Mouse (Mus musculus) retina, postnatal 7 days (tissue): ENCODE data around the gene Dtx3.
"Not testable (repeated sequence)": the region's sequence is repeated elsewhere in the genome, so short reads cannot be mapped to it uniquely, and the experiment has no call there.

Experiments
- DNase-seq: peaks from one replicate; pipeline ENCODE4 v3.0.0-alpha.2; 2012; ENCODE audit warnings: low read depth, low spot score

Dtx3 gene

DNA sequence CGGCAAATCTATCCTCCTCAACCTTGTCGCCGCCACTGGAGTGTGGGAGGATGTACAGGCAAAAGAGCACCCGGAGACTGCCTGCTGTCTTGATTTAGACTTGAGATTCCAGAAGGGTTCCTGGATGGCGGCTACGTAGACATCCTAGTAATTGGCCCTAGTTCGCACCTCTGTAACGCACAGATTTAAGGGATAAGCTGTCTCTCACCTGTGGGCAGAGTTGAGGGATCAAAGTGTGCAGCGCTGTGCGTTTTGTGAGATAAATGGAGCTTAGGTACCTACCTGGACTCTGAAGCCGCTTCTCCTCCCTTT lies 29.2 kb downstream of the Dtx3 start:
- DNase-seq, result no peak

DNA sequence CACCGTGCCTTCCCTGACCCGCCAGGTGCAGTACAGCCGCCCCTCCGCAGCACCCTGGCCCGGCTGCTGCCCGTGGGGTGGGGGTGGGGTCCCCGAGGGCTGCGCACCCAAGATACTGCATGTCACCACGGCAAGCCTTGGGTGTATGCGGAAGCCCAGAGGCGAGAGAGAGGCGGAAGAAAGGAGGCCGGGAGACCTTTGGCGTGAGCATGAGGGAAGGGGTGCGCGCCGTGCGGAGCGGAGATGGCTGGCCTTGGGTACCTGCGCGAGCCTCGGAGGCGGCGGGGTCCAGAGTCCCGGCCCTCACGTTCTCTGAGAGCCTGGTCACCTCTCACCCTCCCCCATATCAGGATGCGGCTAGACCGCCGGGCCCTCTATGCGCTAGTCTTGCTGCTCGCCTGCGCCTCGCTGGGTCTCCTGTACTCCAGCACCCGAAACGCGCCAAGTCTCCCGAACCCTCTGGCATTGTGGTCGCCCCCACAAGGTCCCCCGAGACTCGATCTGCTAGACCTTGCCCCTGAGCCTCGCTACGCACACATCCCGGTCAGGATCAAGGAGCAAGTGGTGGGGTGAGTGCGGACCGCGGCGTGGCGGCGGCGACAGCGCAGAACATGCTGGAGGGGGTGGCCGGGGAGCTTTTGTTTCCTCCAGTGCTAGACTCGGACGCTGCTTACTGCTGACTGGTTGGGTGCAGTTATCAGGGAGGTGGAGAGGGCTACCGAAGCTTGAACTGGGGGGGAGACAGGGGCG lies 29.7 kb downstream of the Dtx3 start:
- DNase-seq, result no peak

DNA sequence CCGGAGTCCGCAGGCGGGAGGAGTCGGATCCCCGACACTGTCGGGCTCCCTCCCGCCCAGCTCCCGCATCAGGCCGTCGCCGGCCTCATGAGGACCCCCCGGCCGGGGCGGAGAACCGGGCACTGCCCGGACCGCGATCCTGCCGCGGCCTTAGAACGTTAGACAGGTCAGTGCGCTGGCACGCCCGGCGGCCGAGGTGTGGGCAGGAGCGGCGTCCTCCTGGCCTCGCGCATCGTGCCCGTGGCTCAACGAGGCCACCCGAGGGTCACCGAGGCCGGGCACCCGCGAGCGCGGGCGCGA lies 30.2 kb downstream of the Dtx3 start:
- DNase-seq, result no peak

DNA sequence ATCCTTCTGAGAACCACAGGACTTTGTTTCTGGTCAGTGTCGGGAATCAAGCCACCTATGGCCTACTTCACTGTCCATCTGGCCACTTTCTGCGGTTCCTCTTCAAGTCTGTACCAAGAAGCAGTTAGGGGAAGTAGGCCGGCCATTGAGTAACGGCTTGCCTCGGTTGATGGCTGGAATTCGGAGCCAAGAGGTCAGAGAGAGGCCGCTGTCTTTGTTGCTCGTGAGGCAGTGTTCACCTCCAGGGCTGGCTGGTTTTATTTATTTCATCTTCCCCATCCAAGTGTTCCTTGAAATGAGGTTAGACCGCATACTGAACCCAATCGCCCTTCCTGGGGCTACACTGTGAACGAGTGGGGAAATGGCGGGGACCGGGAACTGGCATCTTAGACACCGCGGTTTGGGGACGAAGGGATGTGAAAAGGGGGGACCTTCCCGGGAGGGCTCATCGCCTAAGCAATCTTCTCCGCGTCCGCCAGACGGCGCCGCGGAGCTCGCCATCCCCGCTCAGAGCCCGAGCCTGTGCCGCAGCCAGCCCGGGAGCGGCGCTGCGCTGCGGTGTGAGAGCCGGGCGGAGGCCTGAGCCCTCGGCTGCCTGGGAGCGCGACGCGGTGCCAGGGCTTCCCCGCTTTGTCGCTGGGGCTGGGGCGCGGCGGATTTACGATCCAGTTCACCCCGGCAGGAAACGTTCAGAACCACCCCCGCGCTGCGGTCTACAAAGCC lies 30.7 kb downstream of the Dtx3 start, which contains the start of gene B4galnt1:
Gene B4galnt1 (plus strand): TSS at position 595 of the 723 bp plus-strand sequence.
- peak; percentile 73 for DNase-seq

- DNase-seq, result no peak
Observed at GRCm38 (mm10) chr10:127164190-127164589, 31.3 kb downstream of the Dtx3 start.

GRCm38 (mm10) chr10:127162771-127163261 lies 32.7 kb downstream of the Dtx3 start:
- not testable (repeated sequence) for DNase-seq

DNA sequence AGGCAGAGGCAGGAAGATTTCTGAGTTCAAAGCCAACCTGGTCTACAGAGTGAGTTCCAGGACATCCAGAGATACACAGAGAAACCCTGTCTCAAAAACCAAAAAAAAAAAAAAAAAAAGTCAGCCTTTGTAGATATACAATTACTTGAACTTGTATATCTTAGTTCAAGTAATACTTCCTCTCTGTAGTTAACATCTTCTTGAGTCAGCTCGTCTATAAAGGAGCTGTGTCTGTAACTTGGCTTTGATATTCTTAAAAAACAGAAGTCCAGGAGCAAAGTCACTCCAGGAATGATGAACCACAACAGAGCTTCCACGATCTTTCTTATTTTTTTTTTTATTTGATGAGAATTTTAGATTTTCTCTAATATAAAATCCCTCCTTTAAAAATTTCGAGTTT lies 34.8 kb downstream of the Dtx3 start:
- DNase-seq, result no peak

GRCm38 (mm10) chr10:127160081-127160480 lies 35.4 kb downstream of the Dtx3 start:
- no peak for DNase-seq

- no peak for DNase-seq
Observed at GRCm38 (mm10) chr10:127158471-127158870, 37.1 kb downstream of the Dtx3 start.

DNA sequence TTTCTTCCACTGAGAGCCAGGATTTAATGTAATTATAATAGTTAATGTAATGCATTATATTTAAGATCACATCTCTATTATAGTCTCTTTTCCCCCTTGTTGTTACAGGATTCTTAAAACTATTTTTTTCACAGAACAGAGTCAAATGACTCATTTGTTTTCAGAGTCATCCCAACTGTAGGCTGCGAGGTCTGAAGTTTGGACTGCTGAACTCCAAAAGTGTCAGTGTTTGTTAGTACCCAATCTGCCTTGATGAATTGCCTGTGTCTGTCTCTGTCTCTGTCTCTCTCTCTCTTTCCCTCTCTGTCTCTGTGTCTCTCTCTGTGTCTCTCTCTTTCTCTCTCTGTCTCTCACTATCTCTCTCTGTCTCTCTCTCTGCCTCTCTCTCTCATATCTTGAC lies 39.0 kb downstream of the Dtx3 start:
- no peak for DNase-seq

- DNase-seq, result no peak
Observed at GRCm38 (mm10) chr10:127156089-127156488, 39.4 kb downstream of the Dtx3 start.

DNA sequence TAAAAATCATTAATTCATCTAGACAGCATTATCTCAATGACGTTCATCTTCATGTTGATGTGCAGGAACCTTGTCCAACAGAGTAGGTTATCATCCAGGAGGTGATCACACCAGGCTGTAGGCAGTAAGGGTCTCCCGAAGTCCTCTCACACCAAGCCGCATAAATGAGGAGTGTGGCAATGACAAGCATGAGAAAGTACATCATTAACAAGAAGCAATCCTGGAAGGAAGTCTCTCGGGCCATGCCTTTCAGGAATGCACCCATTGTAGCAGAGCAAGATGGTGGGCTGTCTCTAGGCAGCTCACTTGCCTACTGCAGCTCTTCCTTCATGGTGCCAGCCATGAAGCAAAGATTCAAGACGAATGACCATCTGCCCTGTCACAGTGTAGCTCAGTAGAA lies 40.9 kb downstream of the Dtx3 start:
- DNase-seq, result no peak

DNA sequence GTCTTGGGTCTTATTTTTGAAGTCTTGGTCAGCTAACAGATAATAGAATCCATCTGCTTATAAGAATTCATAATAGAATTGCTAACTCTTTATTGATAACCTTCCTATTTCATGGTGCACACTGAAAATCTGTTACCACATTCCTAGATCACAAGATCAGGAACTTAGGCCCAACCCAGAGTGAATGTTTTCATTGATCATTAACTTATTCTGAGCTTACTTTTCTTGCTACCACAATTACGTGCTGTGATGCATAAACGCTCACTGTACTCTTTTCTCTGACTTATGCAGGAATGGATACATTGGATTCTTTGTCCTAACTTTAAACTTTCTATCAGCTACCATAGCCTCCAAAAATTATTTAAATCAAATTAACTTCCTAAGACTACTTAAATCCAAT lies 41.3 kb downstream of the Dtx3 start:
- DNase-seq, result no peak

DNA sequence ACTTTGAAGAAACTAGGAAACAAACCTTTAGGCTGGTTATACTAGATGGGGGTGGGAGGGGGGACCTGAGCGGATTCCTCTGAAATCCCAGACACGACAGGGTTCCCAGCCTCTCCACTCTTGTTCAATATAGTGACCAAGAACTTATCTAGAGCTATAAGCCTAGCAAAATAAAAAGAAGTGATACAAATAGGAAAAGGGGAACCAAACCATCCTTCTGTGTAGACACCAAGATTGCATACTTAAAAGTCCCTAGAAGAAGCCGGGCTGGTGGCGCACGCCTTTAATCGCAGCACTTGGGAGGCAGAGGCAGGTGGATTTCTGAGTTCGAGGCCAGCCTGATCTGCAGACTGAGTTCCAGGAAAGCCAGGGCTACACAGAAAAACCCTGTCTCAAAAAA lies 42.2 kb downstream of the Dtx3 start:
- no peak for DNase-seq

DNA sequence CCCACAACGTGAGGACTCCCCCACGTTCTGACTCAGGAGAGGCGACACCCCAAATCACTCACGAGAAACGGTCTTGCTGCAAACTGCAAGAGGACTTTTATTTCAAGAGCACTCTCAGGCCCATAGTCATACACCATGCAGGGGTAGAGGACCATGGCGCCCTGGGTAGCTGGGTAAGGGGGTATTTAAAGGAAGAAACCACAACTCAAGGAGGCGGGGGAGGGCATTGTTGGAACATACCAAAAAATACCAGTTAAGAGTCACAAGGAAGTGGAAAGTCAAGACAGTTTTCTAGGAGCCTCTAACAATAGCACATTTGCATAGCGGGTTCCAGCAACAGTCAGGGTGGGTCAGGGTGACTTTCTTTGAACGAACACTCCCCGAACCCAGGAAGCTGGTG lies 43.0 kb downstream of the Dtx3 start:
- DNase-seq, result not testable (repeated sequence)

DNA sequence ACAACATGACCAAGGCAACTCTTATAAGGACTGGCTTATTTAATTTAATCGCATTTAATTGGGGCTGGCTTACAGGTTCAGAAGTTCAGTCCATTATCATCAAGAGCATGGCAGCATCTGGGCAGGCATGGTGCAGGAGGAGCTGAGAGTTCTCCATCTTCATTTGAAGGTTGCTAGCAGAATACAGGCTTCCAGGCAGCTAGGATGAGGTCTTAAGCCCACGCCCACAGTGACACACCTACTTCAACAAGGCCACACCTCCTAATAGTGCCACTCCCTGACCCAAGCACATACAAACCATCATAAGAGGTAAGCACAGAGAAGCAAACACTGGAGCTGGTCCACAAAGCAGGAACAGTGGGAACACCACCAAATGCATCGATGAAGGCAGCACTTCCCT lies 44.3 kb downstream of the Dtx3 start:
- DNase-seq, result not testable (repeated sequence)

- no peak for DNase-seq
Observed at GRCm38 (mm10) chr10:127150471-127150872, 45.1 kb downstream of the Dtx3 start.

DNA sequence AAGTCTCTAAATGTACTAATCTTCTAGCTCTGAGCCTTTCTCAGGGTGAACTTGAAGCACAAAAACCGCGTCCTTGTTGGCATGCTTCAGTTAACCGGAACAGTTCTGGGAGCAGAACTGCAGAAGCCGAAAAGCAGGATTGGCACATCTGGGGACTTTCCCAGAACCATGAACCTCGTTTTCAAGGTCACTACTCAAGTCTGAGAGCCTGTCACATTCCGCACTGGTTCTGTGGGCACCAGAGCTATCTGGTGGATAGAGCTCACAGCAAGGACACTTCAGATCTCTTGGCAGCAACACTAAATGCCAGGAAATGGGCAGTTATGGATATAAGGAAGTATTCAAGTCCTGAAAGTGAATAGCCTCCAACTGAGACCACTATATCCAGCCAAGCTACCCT lies 48.4 kb downstream of the Dtx3 start:
- no peak for DNase-seq

DNA sequence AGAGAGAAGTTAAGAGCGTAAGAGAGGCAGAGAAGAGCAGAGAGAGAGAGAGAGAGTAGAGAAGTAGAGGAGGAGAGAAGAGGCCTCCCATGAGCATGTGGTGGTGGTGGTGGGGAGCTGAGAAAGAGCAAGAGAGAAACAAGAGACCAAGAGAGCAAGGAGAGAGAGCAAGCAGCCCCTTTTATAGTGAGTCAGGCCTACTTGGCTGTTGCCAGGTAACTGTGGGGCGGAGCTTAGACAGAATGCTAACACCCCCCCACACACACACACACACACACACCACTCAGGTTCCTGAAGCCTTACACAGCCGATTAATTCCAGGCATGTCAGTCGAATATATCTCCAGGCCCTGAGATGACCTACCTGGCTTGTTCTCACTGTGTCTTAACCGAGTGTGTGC lies 50.2 kb downstream of the Dtx3 start:
- DNase-seq, result no peak

- no peak for DNase-seq
Observed at GRCm38 (mm10) chr10:127144536-127144935, 51.0 kb downstream of the Dtx3 start.

DNA sequence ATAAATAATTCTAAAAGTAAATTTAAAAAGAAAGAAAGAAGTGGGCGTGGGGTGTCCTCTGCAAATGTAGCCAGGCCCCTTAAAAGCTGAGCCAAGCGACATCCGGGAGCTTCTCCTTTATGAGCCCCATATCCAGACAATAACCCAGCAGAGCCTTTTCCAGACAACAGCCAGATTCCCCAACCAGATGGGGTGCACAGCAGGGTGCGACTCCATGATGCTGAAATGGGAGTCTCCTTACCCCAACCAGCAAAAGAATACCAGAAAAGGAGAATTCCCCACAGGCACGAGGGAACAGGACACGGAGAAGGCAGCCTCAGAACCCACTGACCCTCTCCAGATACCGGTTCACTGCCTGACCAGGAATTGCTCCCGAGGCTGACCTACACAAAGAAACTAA lies 52.3 kb downstream of the Dtx3 start:
- DNase-seq, result no peak

- no peak for DNase-seq
Observed at GRCm38 (mm10) chr10:127141500-127141899, 54.0 kb downstream of the Dtx3 start.

DNA sequence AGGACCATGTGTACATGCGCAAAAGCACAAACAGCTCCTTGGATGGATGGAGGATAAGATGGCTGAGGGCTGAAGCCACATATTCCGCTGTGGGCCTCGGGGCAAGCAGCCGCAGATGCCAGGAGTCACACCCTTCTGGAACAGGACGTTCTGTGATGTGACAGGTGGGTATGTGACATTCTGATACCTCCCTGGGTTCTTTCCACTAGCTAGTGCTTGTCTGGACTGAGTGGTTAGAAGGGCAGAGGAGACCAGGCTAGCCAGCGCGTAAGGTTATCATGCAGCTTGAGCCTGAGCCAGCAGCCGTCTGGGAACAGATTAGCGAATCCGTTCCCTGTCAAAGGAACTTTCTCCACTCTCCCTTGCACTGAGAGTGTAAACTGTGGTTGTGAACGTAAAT lies 54.6 kb downstream of the Dtx3 start:
- no peak for DNase-seq
